Mouse (Mus musculus) left cerebral cortex, postnatal 10 days (tissue): ENCODE data around the gene Ubqln4. TPM values are rescaled to one million over a fixed set of nuclear protein-coding genes. Genes with fewer than 3 reads are reported as not detected.
A peak's percentile ranks its signal among the peaks of the same experiment; 100 is the strongest.

Experiments used
- DNase-seq, 2 experiments: peaks; one replicate each; pipeline ENCODE4 v3.0.0; 2021 to 2022; ENCODE audit warnings: low spot score in 2 of 2, mixed read lengths in 1 of 2; ENCODE audit errors: extremely low spot score in 1 of 2
- intact Hi-C: fragments of 180-260 bp; cut with DNase I; formaldehyde crosslinking; loops from one replicate; pipeline ENCODE4 v1.15.1; 2025
- total RNA-seq, 2 experiments: library from RNA; stranded (reverse); gene quantifications; 2 replicates each; pipeline ENCODE4 v1.2.3; 2021

Ubqln4 gene
- total RNA-seq, 2 experiments from 2014 or later: 78.8 to 82.6 TPM

DNA sequence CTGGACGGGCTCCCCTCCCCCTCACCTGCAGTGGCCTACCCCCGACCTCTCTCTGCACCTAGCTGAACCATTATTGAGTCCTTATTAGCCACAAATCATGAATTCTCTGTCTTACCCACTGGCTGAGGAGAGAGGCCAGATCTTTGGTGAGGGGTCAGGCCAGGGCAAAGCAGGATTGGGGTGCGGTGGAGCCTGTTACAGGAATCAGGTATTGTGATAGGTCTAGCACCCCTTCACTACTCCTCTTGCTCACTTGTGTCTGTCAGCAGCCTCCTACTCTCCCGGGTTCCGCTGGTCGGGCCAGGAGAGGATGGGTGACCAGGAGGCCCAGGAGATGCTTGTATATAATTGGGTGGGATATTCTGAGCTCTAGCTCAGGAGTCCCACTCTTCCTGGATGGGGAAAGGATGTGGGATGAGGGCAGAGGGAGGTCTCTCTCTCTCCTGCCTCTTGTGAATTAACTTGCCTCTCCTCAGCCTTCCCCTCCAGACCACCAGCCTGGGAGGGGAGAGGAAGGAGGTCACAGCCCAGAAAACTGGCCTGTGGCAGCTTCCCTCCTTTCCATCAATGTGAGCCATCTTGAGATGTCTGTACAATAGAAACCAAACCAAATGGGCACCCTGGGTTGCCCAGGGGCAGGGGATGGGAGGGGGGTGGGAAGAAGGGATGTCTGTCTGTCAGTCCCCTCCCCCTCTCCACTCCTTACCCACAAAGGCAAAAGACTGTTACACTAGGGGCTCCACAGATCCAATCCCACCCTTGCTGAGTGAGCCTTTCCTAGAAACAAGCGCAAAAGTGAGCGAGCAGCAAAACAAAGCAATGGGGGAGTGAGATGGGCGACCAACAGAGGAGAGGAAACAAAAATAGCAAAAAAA, 15.1 kb upstream of the Ubqln4 start:
- intact Hi-C loops: no loop called here

GRCm38 (mm10) chr3:88539397-88539796, 14.2 kb upstream of the Ubqln4 start:
- no peak for DNase-seq
- intact Hi-C loops: no loop called here

More for the DNA sequence above, 15.1 kb upstream of the Ubqln4 start:
- DNase-seq: no peak

DNA sequence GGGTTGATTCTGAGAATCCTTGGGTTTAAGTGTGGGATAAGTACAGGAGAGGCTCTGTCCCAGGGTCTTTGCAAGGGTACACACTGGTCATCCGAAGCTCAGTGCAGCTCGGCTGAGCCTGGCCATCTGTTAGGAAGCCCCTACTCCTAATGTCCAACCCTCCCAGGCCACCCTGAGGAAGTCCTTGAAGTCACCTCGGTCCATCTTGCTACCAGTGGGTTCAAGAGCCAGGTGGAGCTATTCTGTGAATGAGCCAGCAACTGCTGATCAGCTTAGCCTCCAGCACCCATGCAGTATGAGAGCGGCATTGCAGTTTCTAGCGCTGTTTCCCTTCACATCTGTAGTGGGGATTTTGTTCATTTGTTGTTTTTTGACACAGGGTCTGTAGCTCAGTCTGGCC, 13.5 kb upstream of the Ubqln4 start:
- no peak for DNase-seq
- intact Hi-C loops: no loop called here

DNA sequence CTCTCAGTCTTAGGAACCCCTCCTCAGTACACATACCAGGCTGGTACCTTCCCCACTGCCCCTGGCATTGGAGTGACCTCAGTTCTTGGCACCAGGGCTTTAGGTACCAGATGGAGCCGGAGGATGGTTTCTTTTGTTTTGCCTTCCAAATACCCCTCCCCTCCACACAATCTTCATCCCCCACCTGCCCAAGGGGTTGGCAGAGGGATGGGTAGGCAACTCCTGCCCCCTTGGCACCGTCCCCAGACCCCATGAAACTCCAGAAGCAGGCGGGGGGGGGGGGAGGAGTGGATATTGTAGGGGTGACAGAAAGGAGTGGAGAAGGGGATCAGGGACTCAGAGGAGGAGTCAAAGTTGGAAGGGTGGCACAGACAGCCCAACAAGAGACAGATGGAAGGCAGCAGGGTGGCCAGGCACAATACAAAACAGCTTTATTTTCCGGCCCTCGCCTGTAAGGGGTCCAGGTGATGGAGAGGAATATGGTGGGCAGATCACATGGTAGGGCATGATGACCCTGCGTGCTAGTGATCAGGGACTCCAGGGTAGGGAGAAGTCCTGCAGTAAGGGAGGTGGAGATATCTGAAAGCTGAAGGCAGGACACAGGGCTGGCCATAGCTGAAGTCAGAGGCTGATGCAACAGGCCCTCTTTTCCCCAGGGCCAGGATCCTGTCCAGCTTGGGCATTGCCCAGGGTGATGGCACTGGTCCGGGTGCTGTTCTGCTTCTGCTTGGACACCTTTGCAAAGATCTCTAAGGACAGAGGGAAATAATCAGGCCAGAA, 11.7 kb upstream of the Ubqln4 start:
- no peak for DNase-seq

DNA sequence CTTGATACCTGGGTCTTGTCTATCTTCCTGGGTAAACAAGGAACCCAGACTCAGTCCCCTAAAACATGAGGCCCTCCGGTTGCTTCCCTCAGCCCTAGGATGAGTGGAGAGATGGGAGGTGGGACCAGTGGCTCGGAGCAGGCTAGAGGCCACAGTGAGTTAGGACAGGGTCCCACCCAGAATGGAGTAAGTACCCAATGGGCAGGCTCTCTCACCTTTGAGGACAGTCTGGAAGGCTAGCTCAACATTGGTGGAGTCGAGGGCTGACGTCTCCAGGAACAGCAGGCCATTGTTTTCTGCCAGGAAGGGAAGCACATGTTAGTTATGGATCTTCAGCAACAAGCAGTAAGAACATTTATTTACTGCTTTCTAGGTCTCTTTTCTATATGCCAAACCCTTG, 11.1 kb upstream of the Ubqln4 start:
- no peak for DNase-seq
- intact Hi-C loops: no loop called here

More for the DNA sequence above, 11.7 kb upstream of the Ubqln4 start:
- intact Hi-C loops: no loop called here

GRCm38 (mm10) chr3:88543174-88543573, 10.4 kb upstream of the Ubqln4 start:
- no peak for DNase-seq
- intact Hi-C loops: no loop called here

DNA sequence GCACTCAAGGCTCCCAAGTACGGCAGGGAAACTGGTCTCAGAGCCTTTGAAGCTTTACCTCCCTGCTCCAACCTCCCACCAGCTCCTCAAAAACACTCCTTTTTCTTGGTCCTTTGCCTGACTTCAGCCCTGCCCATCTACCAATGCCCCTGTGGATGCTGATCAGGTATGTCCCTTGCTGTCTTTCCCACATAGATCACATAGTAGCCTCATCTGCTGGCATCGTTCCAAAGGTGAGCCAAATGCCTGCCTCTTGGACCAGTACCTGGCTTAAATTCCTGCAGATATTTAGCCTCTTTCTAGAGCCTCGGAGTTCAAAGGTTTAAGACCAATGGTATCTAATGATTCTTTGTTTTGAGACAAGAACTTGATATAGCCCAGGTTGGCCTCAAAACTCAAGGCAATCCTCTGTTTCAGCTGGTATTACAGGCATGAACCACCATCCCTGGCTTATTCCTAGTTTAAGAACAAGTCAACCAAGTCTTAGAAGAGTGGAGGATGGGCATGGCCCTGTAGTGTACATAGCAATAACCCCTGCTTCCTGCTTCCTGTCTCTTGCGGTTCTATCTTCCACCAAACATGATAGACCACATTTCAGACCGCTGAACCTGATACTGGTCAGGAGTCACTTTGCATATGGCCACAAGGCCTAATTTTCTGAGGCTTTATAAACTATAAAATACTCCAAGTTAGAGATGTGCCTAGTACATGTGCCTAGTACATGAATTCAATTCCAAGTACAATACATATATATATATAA, 9.7 kb upstream of the Ubqln4 start:
- DNase-seq: peak in 1 of 2 experiments; percentile 33
- intact Hi-C loops: no loop called here

DNA sequence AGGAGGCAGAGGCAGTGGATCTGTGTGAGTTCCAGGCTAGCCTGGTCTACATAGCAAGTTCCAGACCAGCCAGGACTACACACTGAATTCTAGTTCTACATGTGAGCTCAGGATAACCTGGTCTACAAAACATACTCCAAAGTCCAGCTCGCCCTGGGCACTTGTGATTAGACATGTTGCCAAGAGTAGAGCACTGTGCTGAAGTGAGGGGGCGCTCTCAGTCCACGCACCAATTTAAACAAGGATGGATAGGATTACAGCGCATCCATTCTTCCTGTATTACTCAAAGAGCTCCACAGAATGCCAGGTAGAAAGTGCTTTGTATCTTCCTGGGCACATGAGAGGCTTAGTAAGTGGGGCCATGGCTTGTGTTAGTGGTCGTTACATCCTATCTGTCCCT, 9.0 kb upstream of the Ubqln4 start:
- DNase-seq: peak in 1 of 2 experiments; percentile 27

DNA sequence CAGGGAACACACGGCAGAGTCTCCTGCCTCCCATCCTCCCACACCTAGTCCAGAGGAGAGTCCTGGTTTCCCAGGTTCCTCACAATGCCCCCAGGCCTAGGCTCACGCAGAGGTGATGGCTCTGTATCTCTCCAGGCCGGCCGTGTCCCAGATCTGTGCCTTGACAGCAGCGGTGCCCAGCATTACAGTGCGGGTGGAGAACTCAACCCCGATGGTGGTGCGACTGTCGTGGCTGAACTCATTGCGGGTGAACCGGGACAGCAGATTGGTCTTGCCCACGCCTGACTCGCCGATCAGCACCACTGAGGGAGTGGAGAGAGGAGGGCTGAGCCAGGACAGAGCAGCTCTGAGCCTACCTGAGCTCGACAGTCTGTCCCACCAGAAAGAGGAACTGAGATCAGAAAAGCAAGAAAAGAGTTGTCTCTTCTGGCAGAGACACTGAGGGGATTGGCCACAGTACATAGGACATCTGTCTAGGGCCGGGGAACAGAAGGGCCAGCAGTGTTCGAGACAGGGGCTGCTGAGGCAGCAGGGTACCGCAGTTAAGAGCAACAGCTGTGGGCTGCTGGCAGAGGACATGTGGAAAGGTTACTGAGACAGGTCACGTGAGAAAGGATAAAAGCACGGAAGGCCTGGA, 8.5 kb upstream of the Ubqln4 start:
- peak in 1 of 2 experiments; percentile 22 for DNase-seq
- intact Hi-C loops: no loop called here

More for the DNA sequence above, 9.0 kb upstream of the Ubqln4 start:
- intact Hi-C loops: no loop called here

GRCm38 (mm10) chr3:88546674-88547418, 6.7 kb upstream of the Ubqln4 start:
- intact Hi-C loops: no loop called here
- no peak for DNase-seq

DNA sequence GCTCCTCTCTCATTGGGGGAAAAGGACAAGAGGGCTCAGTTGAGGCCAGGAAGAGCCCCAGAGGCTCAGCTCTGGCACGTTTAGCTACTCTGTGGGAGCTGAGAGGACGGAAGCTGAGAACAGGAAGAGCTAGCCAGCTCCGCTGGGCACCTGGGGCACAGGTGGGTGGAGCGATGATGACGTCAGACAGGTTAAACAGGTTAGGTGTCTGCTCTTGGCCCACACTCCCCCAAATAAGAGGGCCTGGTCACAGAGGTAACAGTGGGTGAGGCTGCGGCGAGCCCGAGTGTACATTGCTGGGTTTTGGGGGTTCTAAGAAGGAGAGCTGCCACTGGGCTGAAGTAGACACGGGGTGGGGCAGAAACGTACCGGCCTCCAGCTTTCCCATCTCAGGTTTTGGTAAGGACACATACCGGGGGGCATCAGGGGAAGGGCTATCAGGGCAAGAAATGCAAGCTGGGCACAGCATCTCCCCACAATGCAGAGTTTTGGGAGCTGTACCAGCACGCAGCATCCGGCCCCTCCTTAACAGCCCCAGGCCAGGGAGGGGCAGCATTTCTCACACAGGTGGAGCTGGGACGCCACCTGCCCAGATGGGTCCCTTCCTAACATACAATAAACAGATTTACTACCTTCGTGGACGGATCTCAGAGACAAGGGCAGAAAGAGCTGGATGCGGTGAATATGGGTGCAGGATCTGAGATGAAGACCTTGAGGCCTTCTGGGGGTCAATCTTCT, 5.2 kb upstream of the Ubqln4 start, which contains the start of gene Rab25:
Gene Rab25 (minus strand): TSS at position 121 of the 738 bp plus-strand sequence.
- intact Hi-C loops: no loop called here

GRCm38 (mm10) chr3:88551586-88551985, 2.0 kb upstream of the Ubqln4 start:
- DNase-seq: no peak
- intact Hi-C loops: no loop called here

More for the DNA sequence above, 5.2 kb upstream of the Ubqln4 start, which contains the start of gene Rab25:
- no peak for DNase-seq

DNA sequence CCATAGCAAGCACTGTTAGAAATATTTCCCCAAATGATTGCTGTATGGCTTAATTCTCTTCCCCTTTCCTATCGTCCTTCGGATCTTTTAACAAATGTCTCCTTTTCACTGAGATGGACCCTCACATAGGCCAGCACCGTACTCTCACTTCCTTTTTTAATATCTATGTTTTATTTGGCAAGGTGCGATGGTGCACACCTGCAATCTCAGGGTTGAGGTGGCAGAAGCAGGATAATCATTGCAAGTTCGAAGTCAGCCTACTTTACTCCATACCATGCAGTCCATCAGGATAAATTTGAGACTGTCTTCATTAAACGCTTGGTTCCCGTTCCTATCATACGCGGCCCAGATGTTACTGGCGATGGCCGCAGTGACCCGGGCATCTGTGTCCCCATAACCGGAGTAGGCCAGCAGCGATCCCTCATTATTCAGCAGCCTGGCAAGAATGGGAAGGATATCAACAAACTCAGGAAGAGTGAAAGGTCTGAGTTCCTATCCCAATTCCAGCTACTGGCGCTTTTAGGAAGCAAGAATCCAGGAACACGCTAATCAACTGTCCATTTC, 1.4 kb upstream of the Ubqln4 start:
- DNase-seq: no peak
- intact Hi-C loops: no loop called here

GRCm38 (mm10) chr3:88552676-88553524, 658 bp upstream of the Ubqln4 start, which contains the start of gene Lamtor2:
Gene Lamtor2 (minus strand): TSS chr3:88553074.
- intact Hi-C loops: no loop called here
- DNase-seq: peak; percentile 98 to 99

DNA sequence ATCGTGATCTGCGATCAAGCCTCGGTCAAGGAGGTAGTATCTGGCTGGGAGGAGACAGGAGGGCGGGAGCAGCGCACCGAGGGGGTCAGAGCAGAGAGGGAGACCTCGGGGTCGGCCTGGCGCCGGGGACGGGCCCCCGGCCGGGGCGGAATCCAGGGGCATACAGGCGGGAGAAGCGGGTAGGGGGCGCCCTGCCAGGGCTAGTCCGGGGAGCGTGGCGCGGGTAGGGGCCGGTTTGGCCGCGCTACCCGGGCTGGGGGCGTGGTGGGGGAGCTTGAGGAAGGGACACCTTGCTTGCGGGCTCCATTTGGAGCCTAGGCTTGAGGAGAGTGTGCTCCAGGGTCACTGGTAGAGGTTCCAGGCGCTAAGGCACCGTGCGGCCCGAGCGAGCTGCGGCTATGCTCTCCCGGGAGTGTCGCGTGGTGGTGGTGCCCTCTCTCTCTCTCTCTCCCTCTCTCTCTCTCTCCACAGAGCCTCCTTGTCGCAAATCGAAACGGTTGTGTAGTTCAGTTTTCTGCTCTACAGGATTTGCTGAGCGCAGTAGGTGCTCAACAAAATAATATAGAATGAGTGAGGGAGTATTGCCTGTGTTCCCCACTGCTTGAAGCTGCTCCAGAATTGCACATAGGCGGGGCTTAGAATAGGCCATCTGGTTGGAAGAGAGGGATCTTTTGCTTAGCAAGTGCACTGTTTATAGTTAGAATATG, 475 bp downstream of the Ubqln4 start:
- DNase-seq: peak in 1 of 2 experiments; percentile 83
- intact Hi-C loops: no loop called here
